Mouse (Mus musculus) liver, embryonic 15.5 days (tissue): ENCODE measurements around the gene Ift46. TPM values are rescaled to one million over a fixed set of nuclear protein-coding genes. Genes with fewer than 3 reads are reported as not detected.

Experiments
- ATAC-seq: fragments of 200-750 bp; cut with Nextera tagmentation; 2 replicates; pipeline ENCODE4 v1.8.0; 2017; ENCODE audit warnings: moderate number of reproducible peaks, mild to moderate bottlenecking, moderate library complexity; ENCODE audit not compliant: insufficient read depth
- H3K27ac ChIP-seq: fragments of 300-500 bp; sonication (generic); replicated peaks from 2 replicates; pipeline ENCODE4 v1.5.1; 2015; ENCODE audit warnings: mild to moderate bottlenecking, inconsistent platforms
- H3K27me3 ChIP-seq: fragments of 300-500 bp; sonication (generic); 2 replicates; pipeline ENCODE4 v1.6.1; 2015; ENCODE audit warnings: mild to moderate bottlenecking, inconsistent platforms
- H3K36me3 ChIP-seq: fragments of 300-500 bp; sonication (generic); replicated peaks from 2 replicates; pipeline ENCODE4 v1.6.1; 2015; ENCODE audit warnings: moderate library complexity, mild to moderate bottlenecking, inconsistent platforms
- H3K4me1 ChIP-seq: fragments of 300-500 bp; sonication (generic); replicated peaks from 2 replicates; pipeline ENCODE4 v1.6.1; 2015; ENCODE audit warnings: inconsistent platforms
- H3K4me2 ChIP-seq: fragments of 300-500 bp; sonication (generic); 2 replicates; pipeline ENCODE4 v1.6.1; 2015; ENCODE audit warnings: moderate library complexity, mild to moderate bottlenecking, inconsistent platforms
- H3K4me3 ChIP-seq: fragments of 300-500 bp; sonication (generic); replicated peaks from 2 replicates; pipeline ENCODE4 v1.5.1; 2015; ENCODE audit warnings: mild to moderate bottlenecking, inconsistent platforms
- H3K9ac ChIP-seq: fragments of 300-500 bp; sonication (generic); 2 replicates; pipeline ENCODE4 v1.6.1; 2015; ENCODE audit warnings: moderate library complexity, mild to moderate bottlenecking, inconsistent platforms
- H3K9me3 ChIP-seq: fragments of 300-500 bp; sonication (generic); replicated peaks from 2 replicates; pipeline ENCODE4 v1.6.1; 2016; ENCODE audit warnings: inconsistent platforms
- WGBS: fragments of 180-500 bp; shearing (Covaris S2); methylation state at CpG from one replicate; pipeline ENCODE4 v1.1.7; 2015; ENCODE audit warnings: mixed read lengths; ENCODE audit not compliant: insufficient replicate concordance; 5-methylcytosine and 5-hydroxymethylcytosine counted together
- polyA plus RNA-seq: library from polyadenylated mRNA; unstranded; fragments of >200 nt; fragmentation: Nextera tagmentation; extraction: Ambion mirVana; gene quantifications from 2 replicates; pipeline ENCODE4 v1.2.1, GENCODE M21; 2015

Ift46 gene
- polyA plus RNA-seq, 1 experiment from 2014 or later: 19.0 TPM

DNA sequence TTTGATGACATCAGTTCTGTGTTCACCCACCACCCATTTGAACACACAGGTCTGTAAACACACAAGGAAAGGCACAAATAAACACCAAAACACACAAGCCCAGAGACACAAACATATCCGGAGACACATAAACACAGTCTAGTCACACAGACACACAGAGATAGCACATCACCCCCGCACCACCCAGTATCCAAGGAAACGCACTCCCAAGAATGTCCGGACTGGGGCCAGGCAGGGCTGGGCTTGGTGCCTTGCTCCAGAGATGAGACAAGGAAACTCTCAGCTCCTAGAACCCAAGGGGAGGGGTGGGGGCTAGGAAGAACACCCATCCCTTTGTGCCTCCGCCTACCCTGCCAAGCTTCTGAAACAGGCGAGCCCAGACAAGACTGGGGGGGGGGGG is 43.5 kb upstream of the Ift46 start:
- Histone ChIP-seq H3K9ac (no peak overlapping the region), H3K9me3 (no peaks in the 10 kb centered on the region), H3K27ac (no peak overlapping the region), H3K27me3 (peaks cover 35% of the 10 kb centered on the region), H3K4me1 (peaks cover 33% of the 10 kb centered on the region), H3K4me3 (no peak overlapping the region), H3K4me2 (no peak overlapping the region), H3K36me3 (no peaks in the 10 kb centered on the region)
- WGBS: 64% methylated on average over 6 of the region's 6 CpGs
- no peak for ATAC-seq

DNA sequence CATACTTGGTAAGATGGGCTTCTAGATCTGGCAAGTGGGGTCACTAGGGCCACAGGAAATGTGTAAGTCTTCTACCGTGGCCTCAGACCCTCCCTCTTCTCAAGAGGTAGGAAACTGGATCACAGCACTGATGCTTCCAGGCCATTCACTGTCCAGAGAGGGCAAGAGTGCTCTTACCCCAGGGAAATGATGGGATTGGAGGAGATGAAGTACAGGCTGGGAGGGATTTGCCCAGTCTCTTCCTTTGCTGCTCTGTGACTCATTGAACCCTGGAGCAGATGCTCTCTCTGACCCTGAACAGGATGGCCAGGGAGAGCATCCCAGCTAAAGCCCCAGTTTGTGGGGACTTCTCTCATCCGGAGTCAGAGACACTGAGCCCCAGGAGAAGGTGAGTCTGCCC is 43.0 kb upstream of the Ift46 start:
- no peak overlapping the region for H3K9ac ChIP-seq
- no peak overlapping the region for H3K27ac ChIP-seq

DNA sequence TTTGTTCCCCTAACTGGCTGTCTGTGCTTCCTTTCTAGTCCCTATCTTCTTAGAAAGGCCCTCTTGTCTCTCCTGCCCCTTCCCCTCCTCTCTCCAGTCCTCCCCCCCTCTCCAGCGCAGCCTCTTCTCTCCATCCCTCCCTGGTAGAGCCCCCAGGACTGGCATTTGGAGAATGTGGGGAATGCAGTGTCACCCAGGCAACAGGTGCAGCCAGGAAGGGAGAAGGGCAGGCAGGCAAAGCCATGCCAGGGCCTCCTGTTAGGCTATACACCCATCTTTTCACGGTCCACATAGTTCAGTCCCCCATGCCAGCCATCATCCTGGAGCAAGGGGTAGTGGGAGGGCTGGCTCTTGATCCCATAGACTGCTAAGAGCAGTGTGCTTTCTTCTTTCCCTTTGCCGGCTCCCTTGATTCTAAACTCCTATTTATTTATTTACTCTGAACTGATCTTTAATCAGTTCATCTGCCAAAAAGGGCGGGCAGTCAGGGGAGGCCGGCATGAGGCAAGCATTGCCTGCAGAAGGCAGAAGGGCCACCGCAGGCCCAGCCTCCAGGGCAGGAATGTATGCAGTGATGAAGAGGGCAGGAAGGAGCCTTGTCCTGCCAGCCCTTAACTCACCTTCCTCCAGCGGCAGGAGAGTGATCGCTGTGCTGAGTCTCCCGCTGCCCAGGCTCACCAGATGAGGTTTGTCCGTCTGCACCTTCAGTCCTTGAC is 41.1 kb upstream of the Ift46 start:
- H3K27ac ChIP-seq: no peak overlapping the region
- WGBS: 51% methylated on average over 10 of the region's 10 CpGs
- no peak for ATAC-seq

More for the DNA sequence above, 43.0 kb upstream of the Ift46 start:
- Histone ChIP-seq H3K36me3 (no peaks in the 10 kb centered on the region), H3K4me2 (no peak overlapping the region), H3K4me1 (peaks cover 28% of the 10 kb centered on the region), H3K9me3 (no peaks in the 10 kb centered on the region), H3K27me3 (peaks cover 35% of the 10 kb centered on the region), H3K4me3 (no peak overlapping the region)
- no peak for ATAC-seq
- 50% methylated on average over 2 of the region's 2 CpGs for WGBS

DNA sequence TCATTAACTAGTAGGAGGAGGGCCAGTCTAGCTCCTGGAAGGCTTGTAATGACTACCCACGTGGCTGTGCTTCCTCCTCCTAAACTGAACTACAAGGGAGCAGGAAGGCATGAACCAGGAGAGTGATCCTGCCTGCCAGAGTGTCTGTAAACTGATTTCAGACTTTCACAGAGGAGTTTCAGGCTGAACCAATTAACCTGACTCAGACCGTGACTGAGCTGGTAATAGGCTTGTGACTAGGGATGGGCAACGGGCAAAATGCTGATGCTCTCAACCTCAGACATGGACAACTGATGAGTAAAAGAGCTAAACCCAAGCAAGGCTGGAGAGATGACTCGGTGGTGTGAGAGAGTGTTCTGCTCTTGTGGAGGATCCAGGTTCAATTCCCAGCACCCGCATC is 40.3 kb upstream of the Ift46 start:
- 53% methylated on average over 5 of the region's 5 CpGs for WGBS
- no peak overlapping the region for H3K4me2 ChIP-seq
- H3K27ac ChIP-seq: no peak overlapping the region
- no peaks in the 10 kb centered on the region for H3K9me3 ChIP-seq
- no peak for ATAC-seq
- no peak overlapping the region for H3K4me3 ChIP-seq
- H3K4me1 ChIP-seq: peaks cover 14% of the 10 kb centered on the region
- H3K27me3 ChIP-seq: peaks cover 16% of the 10 kb centered on the region
- H3K36me3 ChIP-seq: no peaks in the 10 kb centered on the region
- no peak overlapping the region for H3K9ac ChIP-seq

More for the DNA sequence above, 41.1 kb upstream of the Ift46 start:
- no peak overlapping the region for H3K4me2 ChIP-seq
- no peaks in the 10 kb centered on the region for H3K36me3 ChIP-seq
- H3K4me3 ChIP-seq: no peak overlapping the region
- H3K9ac ChIP-seq: no peak overlapping the region
- H3K9me3 ChIP-seq: no peaks in the 10 kb centered on the region
- peaks cover 19% of the 10 kb centered on the region for H3K27me3 ChIP-seq
- H3K4me1 ChIP-seq: peaks cover 9% of the 10 kb centered on the region

DNA sequence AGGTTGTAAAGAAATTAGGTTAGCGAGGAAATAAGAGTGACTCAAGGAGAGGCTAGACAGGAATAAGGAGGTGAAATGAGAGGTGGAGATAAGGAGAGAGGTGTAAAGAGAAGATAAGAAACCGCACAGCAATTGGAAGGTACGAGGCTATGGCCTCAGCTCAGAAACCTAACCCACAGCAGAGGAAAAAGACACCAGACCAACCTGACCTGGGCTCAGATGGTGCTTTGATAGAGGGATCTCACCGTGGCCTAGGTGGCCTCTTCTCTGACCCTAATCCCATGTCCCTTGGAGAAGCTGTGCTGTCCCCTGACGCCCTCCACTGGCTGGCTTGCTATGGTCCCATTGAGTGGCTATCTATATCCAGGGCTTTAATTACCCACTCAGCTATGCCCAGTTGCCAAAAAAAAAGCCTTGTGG is 35.6 kb upstream of the Ift46 start:
- Histone ChIP-seq H3K9me3 (no peaks in the 10 kb centered on the region), H3K4me1 (peaks cover 39% of the 10 kb centered on the region), H3K9ac (no peak overlapping the region), H3K27ac (no peak overlapping the region), H3K36me3 (no peaks in the 10 kb centered on the region), H3K4me3 (no peak overlapping the region), H3K27me3 (peaks cover 52% of the 10 kb centered on the region), H3K4me2 (no peak overlapping the region)
- ATAC-seq: no peak
- WGBS: 12% methylated on average over 5 of the region's 5 CpGs

DNA sequence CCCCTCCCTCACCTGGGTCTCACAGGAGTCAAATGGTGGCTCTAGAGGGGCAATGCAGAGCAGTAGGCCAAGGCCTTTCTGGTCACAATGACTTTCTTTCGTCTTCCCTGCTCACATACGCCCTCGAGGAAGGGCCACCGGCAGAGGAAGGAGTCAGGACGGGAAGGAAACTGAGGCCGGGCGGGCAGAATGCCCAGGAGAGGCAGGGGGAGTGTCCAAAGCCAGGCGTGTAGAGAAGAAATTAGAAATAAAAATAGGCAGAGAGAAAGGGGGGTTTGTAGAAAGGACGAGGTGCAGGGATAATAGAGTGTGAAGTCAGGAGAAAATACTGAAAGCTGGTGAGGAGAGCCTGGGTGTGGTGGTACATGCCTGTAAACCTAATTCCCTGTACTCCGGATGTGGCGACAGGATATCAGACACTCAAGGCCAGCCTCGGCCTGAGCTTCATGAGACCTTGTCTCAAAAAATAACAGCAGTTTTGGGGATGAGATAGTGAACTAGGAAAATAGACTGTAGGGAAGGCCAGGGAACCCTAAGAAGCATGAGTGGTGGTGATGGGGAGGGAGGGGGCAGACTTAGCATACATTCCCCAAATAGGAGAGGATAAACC is 34.7 kb upstream of the Ift46 start:
- Histone ChIP-seq H3K27me3 (peaks cover 55% of the 10 kb centered on the region), H3K9ac (no peak overlapping the region), H3K4me1 (peaks cover 43% of the 10 kb centered on the region), H3K27ac (no peak overlapping the region), H3K9me3 (no peaks in the 10 kb centered on the region), H3K4me2 (peak overlapping the region; percentile 84), H3K36me3 (no peaks in the 10 kb centered on the region), H3K4me3 (peak overlapping the region; percentile 55)
- no peak for ATAC-seq
- 28% methylated on average over 12 of the region's 12 CpGs for WGBS

DNA sequence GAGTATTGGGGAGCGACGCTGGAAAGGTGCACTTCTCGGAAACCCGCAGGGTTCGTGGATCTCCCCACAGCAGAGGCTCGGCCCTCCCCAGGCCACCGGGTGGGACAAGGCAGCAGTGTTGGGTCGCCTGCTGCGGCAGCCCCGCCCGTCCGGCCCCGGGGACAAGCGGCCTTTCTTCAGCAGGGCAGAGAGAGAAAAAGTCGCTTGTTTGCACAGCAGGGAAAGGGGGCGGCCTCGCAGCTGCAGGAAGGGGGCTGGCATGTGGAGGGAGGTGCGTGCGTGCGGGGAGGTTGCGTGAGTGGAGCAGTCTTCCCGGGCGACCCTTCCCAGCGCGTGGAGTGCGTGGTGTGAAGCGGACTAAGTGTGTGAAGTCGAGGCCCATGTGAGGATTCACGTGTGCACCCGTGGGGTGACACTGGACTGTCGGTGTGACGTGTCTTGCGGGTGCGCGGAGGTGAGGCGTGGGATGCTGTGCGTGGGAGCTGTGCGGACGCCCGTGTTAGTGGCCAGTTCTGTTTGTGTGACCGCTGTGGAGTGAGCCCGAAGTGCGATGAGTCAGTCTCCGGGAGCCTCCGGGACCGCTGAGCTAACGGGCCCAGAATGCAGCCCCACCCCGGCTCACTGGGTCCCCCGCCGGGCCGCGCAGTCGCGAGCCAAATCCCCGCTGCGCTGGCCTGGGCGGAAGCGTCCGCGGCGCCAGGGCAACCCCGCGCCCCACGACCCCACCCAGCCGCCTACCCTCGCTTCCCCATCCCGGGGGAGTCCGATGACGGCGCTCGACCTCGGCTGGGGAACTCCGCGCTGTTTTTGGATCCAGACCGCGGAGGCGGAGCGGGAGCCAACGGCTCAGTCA is 33.8 kb upstream of the Ift46 start:
- 1% methylated on average over 79 of the region's 79 CpGs for WGBS
- H3K36me3 ChIP-seq: no peaks in the 10 kb centered on the region
- H3K27me3 ChIP-seq: peaks cover 55% of the 10 kb centered on the region
- peak overlapping the region; percentile 84 for H3K4me2 ChIP-seq
- H3K4me3 ChIP-seq: peak overlapping the region; percentile 55
- H3K4me1 ChIP-seq: peaks cover 43% of the 10 kb centered on the region
- ATAC-seq: 0 out of 2 replicates have a peak, but pooled peaks have one; percentile 17
- peak overlapping the region; percentile 8; the same call in 1 of the 2 replicates for H3K9ac ChIP-seq
- H3K9me3 ChIP-seq: no peaks in the 10 kb centered on the region
- no peak overlapping the region for H3K27ac ChIP-seq

DNA sequence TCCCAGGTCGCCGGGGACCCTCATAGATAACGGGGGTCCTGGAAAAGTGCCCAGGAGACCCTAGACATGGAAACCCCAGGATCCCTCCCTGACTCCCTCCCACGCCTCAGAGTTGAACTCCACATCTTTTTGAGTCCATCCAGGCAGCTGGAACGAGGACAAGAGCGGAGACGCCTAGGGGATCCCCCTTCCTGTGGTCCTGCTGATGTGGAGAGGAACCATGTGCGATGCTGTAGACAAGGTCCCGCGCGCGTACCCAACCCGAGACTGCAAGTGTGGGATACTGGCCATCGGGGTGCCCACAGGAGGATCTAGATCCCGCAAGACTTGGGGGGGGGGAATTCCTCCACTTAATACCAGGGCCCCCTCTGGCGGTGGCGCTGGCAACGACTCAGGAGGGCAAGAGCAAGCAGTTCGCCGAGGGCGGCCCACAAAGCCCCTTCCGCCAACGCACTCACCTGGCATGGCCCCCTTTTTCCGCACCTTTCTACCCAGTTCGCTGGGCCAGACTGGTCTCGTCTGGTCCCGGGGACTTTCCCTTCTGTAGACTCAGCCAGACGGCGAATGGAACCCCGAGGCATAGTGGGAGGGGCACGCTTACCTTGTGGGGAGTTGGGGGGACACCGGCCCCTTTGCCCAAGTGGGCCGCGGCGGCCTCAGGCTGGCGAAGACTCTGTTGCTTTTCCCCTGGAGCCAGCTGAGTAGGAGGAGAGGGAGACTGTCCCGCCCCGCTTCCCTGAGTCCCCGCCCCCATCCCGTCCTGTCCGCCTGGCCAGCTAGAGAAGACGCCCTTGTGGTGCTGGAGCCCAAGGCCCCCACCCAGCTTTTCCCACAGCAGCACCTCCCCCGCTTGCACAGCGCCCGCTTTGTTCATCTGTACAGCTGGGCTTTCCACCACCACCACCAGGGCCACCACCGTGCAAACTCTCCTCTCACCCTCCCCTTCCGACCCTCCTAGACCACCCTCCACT is 32.9 kb upstream of the Ift46 start, which contains the start of gene Phldb1:
Gene Phldb1, minus strand, starts transcription at position 675 of the 971 bp plus-strand sequence.
- no peak within 1 kb of the TSS; the same call in 1 of the 2 replicates for H3K9ac ChIP-seq
- peaks cover 55% of the 10 kb centered on the region for H3K27me3 ChIP-seq
- peak within 1 kb of the TSS; percentile 84 for H3K4me2 ChIP-seq
- H3K36me3 ChIP-seq: no peaks in the 10 kb centered on the region
- H3K4me3 ChIP-seq: peak within 1 kb of the TSS; percentile 55
- 2% methylated on average over 47 of the region's 47 CpGs for WGBS
- H3K4me1 ChIP-seq: peaks cover 43% of the 10 kb centered on the region
- peak; percentile 51 for ATAC-seq
- no peak within 1 kb of the TSS for H3K27ac ChIP-seq
- H3K9me3 ChIP-seq: no peaks in the 10 kb centered on the region

DNA sequence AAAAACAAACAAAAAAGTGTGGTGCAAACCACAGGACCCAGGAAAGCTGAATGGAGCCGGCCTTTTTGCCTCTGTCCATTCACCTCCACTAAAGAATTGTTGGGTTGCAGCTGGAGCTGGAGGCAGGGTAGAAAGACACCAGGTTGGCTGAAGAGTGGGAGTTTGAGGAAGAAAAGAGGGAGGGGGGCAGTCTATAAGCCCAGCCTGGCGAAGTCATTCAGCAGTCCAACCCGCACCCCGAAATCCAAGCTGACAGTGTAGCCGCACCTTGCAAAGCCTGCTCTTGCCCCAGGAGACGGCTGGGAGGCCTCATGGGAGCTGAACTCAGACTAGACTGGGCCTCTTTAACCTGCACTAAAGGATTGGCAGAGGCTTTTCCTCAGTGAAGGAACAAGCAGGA is 31.8 kb upstream of the Ift46 start:
- Histone ChIP-seq H3K27me3 (peaks cover 55% of the 10 kb centered on the region), H3K9me3 (no peaks in the 10 kb centered on the region), H3K4me3 (no peak overlapping the region), H3K27ac (no peak overlapping the region), H3K36me3 (no peaks in the 10 kb centered on the region), H3K4me2 (no peak overlapping the region), H3K9ac (no peak overlapping the region), H3K4me1 (peaks cover 43% of the 10 kb centered on the region)
- ATAC-seq: no peak
- 65% methylated on average over 6 of the region's 6 CpGs for WGBS

DNA sequence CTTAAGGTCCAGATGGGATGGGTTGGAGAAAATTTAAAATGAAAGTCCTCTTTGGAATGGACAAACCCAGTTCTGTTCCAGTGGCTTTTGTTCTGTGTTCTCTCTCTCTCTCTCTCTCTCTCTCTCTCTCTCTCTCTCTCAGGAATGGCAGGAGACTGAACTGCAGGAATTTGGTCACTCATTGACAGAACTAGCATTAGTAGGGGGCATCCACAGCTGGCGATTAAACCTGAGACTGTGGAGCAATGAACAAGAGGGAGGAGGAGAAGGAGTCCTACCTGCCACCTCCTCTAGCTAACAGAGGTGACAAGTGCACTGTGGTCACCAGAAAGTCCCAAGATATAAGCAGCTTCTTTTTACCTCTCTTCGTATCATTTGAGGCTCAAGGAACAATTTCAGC is 31.4 kb upstream of the Ift46 start:
- ATAC-seq: no peak
- H3K4me2 ChIP-seq: no peak overlapping the region
- no peaks in the 10 kb centered on the region for H3K36me3 ChIP-seq
- peaks cover 55% of the 10 kb centered on the region for H3K27me3 ChIP-seq
- WGBS: 44% methylated on average over 2 of the region's 2 CpGs
- no peaks in the 10 kb centered on the region for H3K9me3 ChIP-seq
- peaks cover 43% of the 10 kb centered on the region for H3K4me1 ChIP-seq
- H3K4me3 ChIP-seq: no peak overlapping the region
- H3K27ac ChIP-seq: no peak overlapping the region
- no peak overlapping the region for H3K9ac ChIP-seq
